Mouse (Mus musculus) embryo, embryonic 11 days (tissue): Measurements from ENCODE around the gene Pdcd6.

ENCODE experiments used
- DNase-seq: peaks from one replicate; pipeline ENCODE4 v3.0.0-alpha.2; 2015

Gene Pdcd6

GRCm38 (mm10) chr13:74275726-74276125 is 41.7 kb downstream of the Pdcd6 start:
- DNase-seq: no peak

GRCm38 (mm10) chr13:74260231-74260992 is 57.0 kb downstream of the Pdcd6 start:
- DNase-seq: peak; percentile 81

- peak; percentile 74 for DNase-seq
Observed at GRCm38 (mm10) chr13:74259460-74260230, 57.7 kb downstream of the Pdcd6 start.
